Mouse (Mus musculus) heart, postnatal 0 days (tissue): ENCODE results near the gene Med10.

Source experiments
- CTCF ChIP-seq: IDR thresholded peaks from 2 replicates; pipeline ENCODE4 v1.5.1; 2016; ENCODE audit warnings: antibody characterized with exemption, control low read depth, low read depth
- EP300 ChIP-seq: IDR thresholded peaks from 2 replicates; pipeline ENCODE4 v1.6.1; 2016; ENCODE audit warnings: antibody characterized with exemption, low read depth

DNA sequence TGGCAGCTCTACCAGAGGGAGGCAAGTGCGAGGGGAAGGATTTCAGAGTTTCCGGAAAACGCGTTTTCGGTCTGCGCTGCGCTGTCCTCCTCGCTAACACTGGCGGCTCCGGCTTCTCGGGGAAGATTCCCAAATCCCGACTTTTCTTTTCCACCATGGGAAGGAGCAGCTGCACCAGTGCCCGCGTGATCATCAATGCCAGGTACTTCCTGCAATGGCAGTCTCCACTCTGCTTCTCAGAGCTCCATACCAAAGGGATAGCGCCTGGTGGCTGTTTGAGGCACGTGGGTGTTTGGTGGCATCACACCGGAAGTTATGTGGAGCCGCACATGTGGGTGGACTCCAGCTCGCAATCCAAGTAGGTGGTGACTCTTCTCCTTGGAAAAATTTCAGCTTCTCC, 24.0 kb upstream of the Med10 start:
- TF ChIP-seq CTCF (no peak), EP300 (no peak)
